Mouse (Mus musculus): ENCODE data around the gene Ccdc169.
"Not testable (repeated sequence)": the region's sequence is repeated elsewhere in the genome, so short reads cannot be mapped to it uniquely, and the experiment has no call there.

The Ccdc169 gene

GRCm38 (mm10) chr3:55195581-55196327, 58.6 kb downstream of the Ccdc169 start:
- no peak for DNase-seq (ENCODE audit: low spot score in 2 of 2)

- no peak for DNase-seq (ENCODE audit: low spot score in 2 of 2)
These were observed 59.2 kb downstream of the Ccdc169 start for GRCm38 (mm10) chr3:55196328-55196710.

- not testable (repeated sequence) for DNase-seq (ENCODE audit: low spot score in 2 of 2)
These were observed 66.5 kb downstream of the Ccdc169 start for GRCm38 (mm10) chr3:55203621-55204020.

GRCm38 (mm10) chr3:55206413-55206812, 69.3 kb downstream of the Ccdc169 start:
- DNase-seq (ENCODE audit: low spot score in 2 of 2) = no peak

- no peak for DNase-seq (ENCODE audit: low spot score in 2 of 2)
These were observed 70.5 kb downstream of the Ccdc169 start for GRCm38 (mm10) chr3:55207665-55208064.

- no peak for DNase-seq (ENCODE audit: low spot score in 2 of 2)
These were observed 75.1 kb downstream of the Ccdc169 start for GRCm38 (mm10) chr3:55212254-55212653.

GRCm38 (mm10) chr3:55213785-55214184, 76.6 kb downstream of the Ccdc169 start:
- DNase-seq (ENCODE audit: low spot score in 2 of 2) = no peak

- DNase-seq (ENCODE audit: low spot score in 2 of 2) = no peak
These were observed 77.3 kb downstream of the Ccdc169 start for GRCm38 (mm10) chr3:55214413-55214812.

GRCm38 (mm10) chr3:55222502-55222901, 85.4 kb downstream of the Ccdc169 start:
- no peak for DNase-seq (ENCODE audit: low spot score in 2 of 2)

Measured in left cerebral cortex, adult 9 months (tissue).